Mouse (Mus musculus) forebrain, embryonic 11.5 days (tissue): ENCODE data around the gene Fadd. TPM values are rescaled to one million over a fixed set of nuclear protein-coding genes. Genes with fewer than 3 reads are reported as not detected.

Experiments used
- ATAC-seq: fragments of 200-750 bp; cut with Nextera tagmentation; replicated peaks from 2 replicates; pipeline ENCODE4 v1.8.0; 2017; ENCODE audit warnings: moderate TSS enrichment; ENCODE audit not compliant: low FRiP score
- DNase-seq: peaks from one replicate; pipeline ENCODE4 v3.0.0-alpha.2; 2017; ENCODE audit warnings: low spot score
- H3K27ac ChIP-seq: fragments of 300-500 bp; sonication (generic); 2 replicates; pipeline ENCODE4 v1.5.1; 2014; ENCODE audit warnings: low read depth, low read length
- H3K27me3 ChIP-seq: fragments of 300-500 bp; sonication (generic); 2 replicates; pipeline ENCODE4 v1.6.1; 2014; ENCODE audit warnings: mild to moderate bottlenecking, low read length, mixed read lengths; ENCODE audit not compliant: control insufficient read depth, insufficient read depth
- H3K36me3 ChIP-seq: fragments of 300-500 bp; sonication (generic); 2 replicates; pipeline ENCODE4 v1.6.1; 2014; ENCODE audit warnings: mild to moderate bottlenecking, low read length, moderate library complexity, mixed read lengths; ENCODE audit not compliant: control insufficient read depth, insufficient read depth
- H3K4me1 ChIP-seq: fragments of 300-500 bp; sonication (generic); replicated peaks from 2 replicates; pipeline ENCODE4 v1.6.1; 2014; ENCODE audit warnings: low read length, mixed read lengths; ENCODE audit not compliant: control insufficient read depth, insufficient read depth
- H3K4me2 ChIP-seq: fragments of 300-500 bp; sonication (generic); 2 replicates; pipeline ENCODE4 v1.6.1; 2014; ENCODE audit warnings: low read depth, mild to moderate bottlenecking, low read length, moderate library complexity, mixed read lengths; ENCODE audit not compliant: severe bottlenecking
- H3K4me3 ChIP-seq: fragments of 300-500 bp; sonication (generic); 2 replicates; pipeline ENCODE4 v1.5.1; 2014; ENCODE audit warnings: low read depth, low read length
- H3K9ac ChIP-seq: fragments of 300-500 bp; sonication (generic); 2 replicates; pipeline ENCODE4 v1.6.1; 2014; ENCODE audit warnings: low read length
- H3K9me3 ChIP-seq: fragments of 300-500 bp; sonication (generic); 2 replicates; pipeline ENCODE4 v1.6.1; 2016; ENCODE audit warnings: low read length, mixed read lengths; ENCODE audit not compliant: control insufficient read depth
- WGBS: fragments of 180-500 bp; shearing (Covaris S2); extraction: QIAGEN DNeasy Blood & Tissue Kit; methylation state at CpG from one replicate; pipeline ENCODE4 v1.1.7; 2014; 5-methylcytosine and 5-hydroxymethylcytosine counted together
- polyA plus RNA-seq: library from polyadenylated mRNA; unstranded; fragments of >200 nt; fragmentation: Nextera tagmentation; extraction: Ambion mirVana; gene quantifications from 2 replicates; pipeline ENCODE4 v1.2.1, GENCODE M21; 2014

The Fadd gene
- 10.3 and 10.6 TPM in 2 replicates for polyA plus RNA-seq

DNA sequence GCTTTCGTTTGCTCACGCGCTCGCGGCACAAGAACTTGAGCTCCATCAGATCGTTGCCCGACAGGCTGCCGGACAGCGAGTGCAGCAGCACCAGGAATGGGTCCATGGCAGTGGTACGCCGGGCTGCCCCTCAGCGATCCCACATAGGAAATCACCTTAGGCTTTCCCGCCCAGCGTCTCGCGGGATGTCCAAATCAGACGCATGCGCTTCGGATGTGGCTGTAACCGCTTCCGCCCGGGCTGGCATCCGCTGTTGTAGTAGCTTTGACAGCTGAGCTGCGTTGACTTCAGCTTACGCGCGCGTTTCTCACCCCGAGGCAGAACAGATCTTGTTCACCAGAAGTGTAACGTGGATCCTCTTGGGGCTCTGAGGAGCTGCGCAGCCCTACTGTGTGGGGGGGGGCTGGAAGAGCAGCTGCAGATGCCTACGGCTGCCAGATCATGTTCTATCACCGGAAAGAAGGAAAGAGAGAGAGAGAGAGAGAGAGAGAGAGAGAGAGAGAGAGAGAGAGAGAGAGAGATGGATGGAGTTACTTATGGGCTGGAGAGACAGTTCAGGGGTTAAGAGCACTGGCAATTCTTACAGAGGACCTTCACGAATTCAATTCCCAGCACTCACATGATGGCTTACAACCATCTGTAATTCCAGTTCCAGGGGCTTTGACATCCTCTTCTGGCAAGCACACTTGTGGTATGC, at the start of gene Fadd:
Gene Fadd, minus strand, starts transcription at position 180 of the 697 bp plus-strand sequence.
- Histone ChIP-seq H3K9ac (peak within 1 kb of the TSS; percentile 87), H3K4me1 (peaks cover 9% of the 10 kb centered on the region; the same call in 1 of the 2 replicates), H3K27me3 (peaks cover 3% of the 10 kb centered on the region; the same call in 1 of the 2 replicates), H3K4me2 (peak within 1 kb of the TSS; percentile 83), H3K36me3 (no peaks in the 10 kb centered on the region; the same call in 1 of the 2 replicates), H3K27ac (peak within 1 kb of the TSS; percentile 82), H3K4me3 (peak within 1 kb of the TSS; percentile 79), H3K9me3 (no peaks in the 10 kb centered on the region)
- peak; percentile 82 for ATAC-seq
- WGBS, result 3% methylated on average over 34 of the region's 34 CpGs
- DNase-seq, result peak; percentile 95

DNA sequence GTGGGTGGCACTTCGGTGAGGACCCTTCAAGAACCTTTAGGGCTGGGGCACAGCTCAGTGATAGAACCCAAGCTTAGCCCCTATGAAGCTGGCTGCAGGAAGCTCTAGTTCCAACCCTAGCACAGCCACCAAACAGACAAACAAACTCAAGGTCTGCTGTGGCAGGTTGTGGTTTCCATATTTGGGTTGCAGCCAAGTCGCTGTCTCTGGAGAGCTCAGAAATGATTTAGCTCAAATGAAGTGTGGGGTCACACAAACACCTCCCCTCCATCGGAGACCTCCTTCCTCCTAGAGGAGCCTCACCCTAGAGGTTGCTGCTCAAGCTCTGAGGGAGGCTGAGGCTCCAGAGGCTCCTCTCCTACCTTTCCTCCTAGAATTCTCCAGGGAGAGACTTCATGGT, 48.4 kb upstream of the Fadd start:
- no peak overlapping the region for H3K4me3 ChIP-seq
- H3K27ac ChIP-seq, result no peak overlapping the region
- no peak for DNase-seq
- 94% methylated on average over 3 of the region's 3 CpGs for WGBS
- peaks cover 2% of the 10 kb centered on the region; the same call in 1 of the 2 replicates for H3K27me3 ChIP-seq
- ATAC-seq, result no peak
- H3K4me1 ChIP-seq, result peaks cover 34% of the 10 kb centered on the region
- no peaks in the 10 kb centered on the region; the same call in 1 of the 2 replicates for H3K36me3 ChIP-seq
- no peak overlapping the region for H3K9ac ChIP-seq
- no peaks in the 10 kb centered on the region for H3K9me3 ChIP-seq
- H3K4me2 ChIP-seq, result no peak overlapping the region

DNA sequence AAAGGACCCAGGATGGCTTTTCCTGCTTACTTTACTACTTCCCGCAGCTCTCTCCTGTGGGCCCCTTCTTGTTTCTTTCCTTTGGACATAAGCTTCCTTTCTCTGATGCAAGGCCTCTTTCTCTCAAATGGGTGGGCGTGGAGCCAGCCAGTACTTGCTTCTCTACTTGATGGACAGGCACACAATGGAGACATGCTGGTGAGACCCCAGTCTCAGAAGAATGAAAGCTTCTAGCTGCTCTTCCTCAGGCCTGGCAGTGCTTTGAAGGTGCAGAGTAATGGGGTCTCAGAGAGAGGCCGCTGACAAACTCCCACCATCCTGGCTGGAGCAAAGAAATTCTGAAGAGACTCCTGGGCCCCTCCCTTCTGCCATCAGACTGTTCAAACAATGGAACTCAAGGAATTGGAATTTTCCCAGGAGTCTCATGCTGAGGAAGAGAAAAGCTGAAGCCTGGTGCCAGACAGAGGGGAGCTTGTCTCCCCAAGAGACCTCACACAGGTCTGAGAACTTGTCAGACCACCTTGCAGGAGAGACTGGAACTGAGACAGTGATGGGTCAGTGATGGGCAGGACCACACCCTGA, 46.2 kb upstream of the Fadd start:
- Histone ChIP-seq H3K4me1 (peaks cover 34% of the 10 kb centered on the region), H3K4me2 (no peak overlapping the region), H3K9me3 (no peaks in the 10 kb centered on the region), H3K4me3 (no peak overlapping the region), H3K9ac (no peak overlapping the region), H3K27ac (peak overlapping the region; percentile 95), H3K36me3 (no peaks in the 10 kb centered on the region; the same call in 1 of the 2 replicates), H3K27me3 (peaks cover 2% of the 10 kb centered on the region; the same call in 1 of the 2 replicates)
- DNase-seq, result peak; percentile 89
- peak; percentile 92 for ATAC-seq
- WGBS, result 0% methylated on average over 3 of the region's 3 CpGs

DNA sequence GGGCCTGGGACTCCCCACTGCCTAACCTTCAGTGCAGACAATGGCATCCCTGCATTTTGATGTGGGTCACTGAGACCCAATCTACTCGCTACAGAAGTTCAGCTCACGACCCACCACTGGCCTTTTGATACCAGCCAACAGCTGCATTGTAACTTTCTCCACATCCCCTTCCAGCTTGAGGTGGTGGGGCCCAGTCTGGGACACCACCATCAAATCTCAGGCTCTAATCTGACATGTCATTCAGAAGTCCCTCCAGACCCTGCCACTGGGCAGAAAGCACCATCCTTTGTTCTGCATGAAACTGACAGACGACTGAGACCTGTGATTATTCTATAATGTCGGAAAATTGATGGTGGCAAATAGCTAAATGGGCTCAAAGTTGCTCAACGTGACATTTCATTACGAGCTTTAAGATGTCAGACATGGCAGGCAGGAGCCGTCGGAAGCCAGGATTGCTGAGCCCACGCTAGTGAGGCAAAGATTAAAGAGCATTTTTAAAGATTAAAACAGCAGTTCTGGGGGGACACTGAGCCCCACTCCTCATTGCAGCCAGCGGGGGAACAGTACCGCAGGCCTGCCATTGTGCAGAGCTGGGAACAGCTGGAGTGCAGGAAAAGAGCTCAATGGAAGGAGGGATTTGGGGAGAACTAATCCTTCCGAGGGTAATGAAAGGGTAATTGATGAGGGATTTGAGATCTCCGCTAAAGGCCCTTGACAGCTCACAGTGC, 45.5 kb upstream of the Fadd start:
- peaks cover 34% of the 10 kb centered on the region for H3K4me1 ChIP-seq
- ATAC-seq, result peak; percentile 84
- H3K36me3 ChIP-seq, result no peaks in the 10 kb centered on the region; the same call in 1 of the 2 replicates
- 5% methylated on average over 13 of the region's 13 CpGs for WGBS
- no peaks in the 10 kb centered on the region; the same call in 1 of the 2 replicates for H3K9me3 ChIP-seq
- peak overlapping the region; percentile 95 for H3K27ac ChIP-seq
- peak overlapping the region; percentile 19; the same call in 1 of the 2 replicates for H3K4me2 ChIP-seq
- peak; percentile 83 for DNase-seq
- no peak overlapping the region for H3K4me3 ChIP-seq
- peak overlapping the region; percentile 13 for H3K9ac ChIP-seq
- no peaks in the 10 kb centered on the region; the same call in 1 of the 2 replicates for H3K27me3 ChIP-seq

DNA sequence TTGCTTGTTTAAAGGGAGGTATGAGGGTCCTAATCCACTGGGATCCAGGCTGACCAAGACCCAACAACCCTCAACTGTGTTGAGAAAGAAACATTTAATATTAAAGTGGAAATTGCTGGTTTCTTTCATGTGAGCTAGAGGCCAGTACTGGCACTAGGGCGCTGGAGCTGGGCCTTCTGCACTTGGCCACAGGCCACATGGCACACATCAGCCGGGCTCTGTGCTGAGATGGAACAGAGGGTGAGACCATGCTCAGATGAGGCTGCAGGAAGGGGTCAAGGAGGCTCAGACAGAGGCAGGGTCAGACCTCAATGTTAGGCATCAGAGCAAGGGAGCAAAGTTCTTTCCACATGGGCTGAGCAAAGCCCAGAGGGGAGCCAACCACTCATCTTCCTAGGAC, 43.8 kb upstream of the Fadd start:
- H3K4me2 ChIP-seq, result no peak overlapping the region
- peaks cover 36% of the 10 kb centered on the region for H3K4me1 ChIP-seq
- H3K27me3 ChIP-seq, result no peaks in the 10 kb centered on the region; the same call in 1 of the 2 replicates
- no peaks in the 10 kb centered on the region for H3K36me3 ChIP-seq
- DNase-seq, result no peak
- peaks cover 3% of the 10 kb centered on the region; the same call in 1 of the 2 replicates for H3K9me3 ChIP-seq
- no peak overlapping the region for H3K9ac ChIP-seq
- H3K27ac ChIP-seq, result peak overlapping the region; percentile 95; the same call in 1 of the 2 replicates
- WGBS, result 86% methylated on average over 2 of the region's 2 CpGs
- no peak overlapping the region for H3K4me3 ChIP-seq
- ATAC-seq, result no peak

DNA sequence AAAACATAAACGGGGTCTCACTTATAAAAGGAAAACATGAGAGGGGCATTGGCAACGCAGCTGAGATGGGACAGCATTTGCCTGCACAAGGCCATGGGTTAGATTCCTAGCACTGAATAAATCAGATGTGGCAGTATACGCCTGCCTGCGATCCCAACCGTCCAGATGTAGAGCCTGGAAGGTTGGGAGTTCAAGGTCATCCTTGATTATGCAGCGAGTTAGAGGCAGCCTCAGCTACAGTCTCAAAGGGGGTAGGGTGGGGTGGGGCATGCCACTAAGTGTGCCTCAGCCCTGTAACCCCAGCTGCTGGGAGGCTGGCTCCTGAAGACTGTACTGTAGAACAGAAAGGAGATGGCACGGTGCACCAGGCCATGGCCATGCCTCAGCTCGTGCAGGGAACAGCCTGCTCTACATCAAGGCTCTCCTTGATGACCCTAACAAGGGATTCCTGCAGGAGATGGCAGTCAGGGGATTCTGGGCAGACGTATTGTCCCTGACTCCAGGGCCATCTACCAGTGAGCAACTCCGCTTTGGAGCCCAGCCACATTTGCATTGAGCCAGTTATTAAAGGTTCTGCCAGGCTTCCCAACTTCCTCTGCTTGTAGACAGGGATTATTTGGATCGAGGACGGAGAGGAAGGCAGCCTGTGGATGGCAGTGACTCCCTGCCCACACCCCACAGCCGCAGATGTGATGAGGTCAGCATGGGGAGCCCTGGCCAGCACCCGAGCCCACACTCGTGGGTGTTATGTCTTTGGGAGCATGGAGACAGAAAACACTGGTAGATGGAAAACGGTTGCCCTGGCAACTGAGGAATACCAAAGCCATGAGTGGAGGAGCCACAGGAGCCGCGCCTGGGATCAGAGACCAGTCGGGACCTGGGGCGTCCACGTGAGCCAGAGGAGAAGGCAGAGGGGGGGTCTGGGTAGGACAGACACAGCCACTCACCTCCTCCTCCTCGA, 38.7 kb upstream of the Fadd start:
- Histone ChIP-seq H3K27me3 (no peaks in the 10 kb centered on the region; the same call in 1 of the 2 replicates), H3K9ac (no peak overlapping the region), H3K9me3 (peaks cover 3% of the 10 kb centered on the region; the same call in 1 of the 2 replicates), H3K4me3 (no peak overlapping the region), H3K27ac (no peak overlapping the region), H3K36me3 (no peaks in the 10 kb centered on the region), H3K4me2 (no peak overlapping the region), H3K4me1 (0 out of 2 replicates have a peak, but pooled peaks cover 2% of the 10 kb centered on the region)
- 85% methylated on average over 22 of the region's 22 CpGs for WGBS
- no peak for DNase-seq
- no peak for ATAC-seq

DNA sequence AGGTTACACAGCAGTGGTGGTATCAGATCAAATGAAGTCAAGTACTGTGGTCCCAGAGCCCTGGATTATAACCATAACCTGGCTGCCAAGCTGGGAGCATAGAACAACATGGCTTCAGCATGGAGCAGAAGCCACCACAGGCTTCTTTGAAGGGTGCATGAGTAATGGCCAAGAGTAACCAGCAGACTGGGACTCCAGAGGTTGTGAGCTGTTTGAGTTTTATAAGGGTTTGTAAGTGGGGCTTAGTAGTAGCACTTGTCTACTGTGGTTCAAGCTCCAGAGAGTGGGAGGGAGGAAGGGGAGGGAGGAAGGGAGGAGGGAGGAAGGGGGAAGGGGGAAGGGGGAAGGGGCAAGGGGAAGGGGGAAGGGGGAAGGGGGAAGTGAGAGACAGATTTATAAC, 38.1 kb upstream of the Fadd start:
- no peaks in the 10 kb centered on the region; the same call in 1 of the 2 replicates for H3K27me3 ChIP-seq
- no peak overlapping the region for H3K4me2 ChIP-seq
- no peak overlapping the region for H3K27ac ChIP-seq

More for the DNA sequence above, 38.1 kb upstream of the Fadd start:
- DNase-seq (no peak), ATAC-seq (no peak)
- peaks cover 3% of the 10 kb centered on the region; the same call in 1 of the 2 replicates for H3K9me3 ChIP-seq
- H3K36me3 ChIP-seq, result no peaks in the 10 kb centered on the region
- H3K9ac ChIP-seq, result no peak overlapping the region
- H3K4me3 ChIP-seq, result no peak overlapping the region
- 0 out of 2 replicates have a peak, but pooled peaks cover 2% of the 10 kb centered on the region for H3K4me1 ChIP-seq
